Mouse (Mus musculus) spleen, adult 18-20 months (tissue): ENCODE data around the gene Scgb1a1.
A peak's percentile ranks its signal among the peaks of the same experiment; 100 is the strongest.
"Not testable (repeated sequence)": the region's sequence is repeated elsewhere in the genome, so short reads cannot be mapped to it uniquely, and the experiment has no call there.

ENCODE experiments used
- DNase-seq, 2 experiments: peaks; one replicate each; pipeline ENCODE4 v3.0.0; 2022; ENCODE audit warnings: mixed read lengths in 2 of 2

Scgb1a1 gene

DNA sequence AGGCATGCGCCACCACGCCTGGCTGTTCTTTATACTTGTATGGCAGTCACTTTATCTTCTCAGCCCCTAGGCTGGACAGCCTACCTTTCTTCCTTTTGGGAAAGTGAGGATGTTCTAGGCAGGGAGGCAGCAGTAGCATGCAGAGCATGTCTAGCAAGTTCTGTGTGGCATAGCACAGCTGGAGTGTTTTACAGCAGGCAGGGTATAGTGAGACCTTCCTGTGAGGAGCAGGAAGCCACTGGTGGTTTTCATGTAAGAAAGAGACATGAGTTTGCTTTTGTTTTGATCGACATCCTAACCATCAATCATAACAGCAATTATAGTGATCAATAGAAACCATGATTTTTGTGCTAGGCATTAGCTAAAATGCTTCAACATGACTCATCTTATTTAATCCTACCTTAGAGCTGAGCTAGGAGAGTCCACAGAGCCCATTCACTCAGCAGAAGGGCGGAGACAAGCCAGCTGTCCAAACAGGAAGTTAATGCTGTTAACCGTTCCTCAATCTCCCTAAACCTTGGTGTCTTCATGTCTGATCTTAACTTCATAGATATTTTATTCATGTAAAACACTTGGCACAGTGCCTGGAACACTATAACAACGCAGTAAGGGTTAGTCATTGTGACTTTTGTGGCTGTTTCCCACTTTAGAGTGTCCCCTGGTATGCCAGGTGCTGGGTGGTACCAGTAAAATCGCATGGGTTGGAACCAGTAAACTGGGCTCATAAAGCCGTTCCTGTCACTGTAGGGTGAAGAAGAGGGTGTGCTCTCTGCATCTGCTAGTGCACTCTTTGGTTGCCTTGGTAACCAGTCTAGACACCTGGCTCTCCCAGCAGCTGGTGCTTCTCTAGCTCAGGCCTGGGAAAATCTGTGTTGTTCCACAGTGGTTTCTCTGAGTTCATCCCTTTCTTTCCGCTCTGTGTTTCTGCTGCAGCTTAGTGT, 21.9 kb downstream of the Scgb1a1 start:
- DNase-seq: no peak

DNA sequence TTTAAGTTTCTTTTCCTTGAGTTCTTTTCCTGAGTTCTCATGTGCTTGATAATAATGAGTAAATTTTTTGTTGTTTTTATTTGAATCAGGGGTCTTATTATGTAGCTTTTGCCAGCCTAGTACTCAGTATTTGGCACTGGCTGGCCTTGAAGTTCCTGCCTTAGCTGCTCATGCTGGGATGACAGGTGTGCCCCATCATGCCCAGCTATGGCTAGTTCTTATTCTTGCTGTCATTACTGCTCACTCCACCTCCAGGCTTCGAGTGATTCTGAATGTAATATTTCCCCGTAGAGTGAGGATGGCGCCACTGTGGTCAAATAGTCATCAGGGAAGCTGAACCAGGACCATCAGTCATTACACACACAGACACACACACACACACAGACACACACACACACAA, 23.9 kb downstream of the Scgb1a1 start:
- no peak for DNase-seq

DNA sequence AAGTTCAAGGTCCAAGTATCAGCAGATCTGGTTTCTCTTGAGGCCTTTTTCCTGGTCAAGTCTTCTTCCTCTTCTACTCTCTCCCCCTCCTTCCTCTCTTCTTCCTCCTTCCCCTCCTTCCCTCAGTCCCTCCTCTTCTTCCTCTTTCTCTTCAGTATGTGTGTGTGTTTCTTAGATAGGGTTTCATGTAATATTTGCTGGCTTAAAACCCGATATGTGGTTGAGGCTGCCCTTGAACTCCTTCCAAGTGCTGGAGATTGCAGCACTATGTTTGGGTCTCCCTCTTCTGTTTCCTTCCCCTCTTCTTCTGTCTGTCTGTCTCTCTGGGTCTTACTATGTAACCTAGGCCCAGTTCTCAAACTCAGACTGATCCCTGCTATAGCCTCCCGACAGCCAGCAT, 24.9 kb downstream of the Scgb1a1 start:
- DNase-seq: no peak

DNA sequence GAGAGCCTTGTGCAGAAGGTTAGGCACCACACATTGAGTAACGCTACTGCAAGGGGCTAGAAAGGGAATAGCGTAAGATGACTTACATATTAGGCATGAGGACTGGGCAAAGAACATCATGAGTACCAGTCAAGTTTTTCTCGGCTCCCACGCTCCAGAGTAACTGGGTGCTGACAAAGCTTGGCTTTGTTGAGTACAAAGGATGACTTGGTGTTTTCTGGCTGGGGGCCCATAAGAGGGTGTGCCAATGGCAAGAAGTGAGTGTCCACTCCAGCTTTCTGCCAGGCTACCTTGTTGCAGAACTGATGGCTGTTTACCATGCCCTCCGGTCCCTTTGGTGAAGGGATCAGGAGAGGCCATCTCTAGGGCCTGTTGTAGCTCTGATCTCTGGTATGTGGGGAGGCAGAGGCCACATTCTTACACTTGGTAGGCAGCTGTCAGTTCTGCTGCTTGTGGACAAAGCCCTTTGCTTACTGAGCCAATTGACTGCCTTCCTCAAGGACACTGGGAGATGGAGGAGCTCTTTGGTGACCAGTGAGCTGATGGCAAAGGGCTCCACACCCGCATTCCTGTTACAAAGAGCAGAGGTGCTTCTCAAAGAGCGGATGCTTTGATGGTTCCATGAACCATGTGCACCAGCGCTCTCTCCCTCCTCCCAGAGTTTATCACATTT, 26.4 kb downstream of the Scgb1a1 start:
- DNase-seq: no peak

DNA sequence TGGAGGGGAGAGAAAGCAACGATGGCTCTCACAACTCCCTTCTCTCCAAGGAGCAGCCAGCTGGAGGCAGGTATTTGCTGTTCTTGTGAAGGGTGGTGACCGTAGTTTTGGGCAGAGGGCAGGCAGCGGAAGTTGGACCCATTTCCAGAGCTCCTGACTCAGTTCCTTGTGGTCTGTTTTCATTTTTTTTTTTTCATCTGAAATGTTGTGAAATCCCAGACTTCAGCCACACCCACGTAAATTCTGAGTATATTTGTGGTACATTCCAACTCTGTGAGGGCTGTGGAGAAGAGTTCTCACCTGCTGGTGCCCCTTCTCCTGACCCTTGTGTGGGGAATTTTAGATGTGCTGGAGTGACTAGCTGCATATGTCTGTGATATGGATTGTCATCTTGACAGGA, 27.7 kb downstream of the Scgb1a1 start:
- no peak for DNase-seq

DNA sequence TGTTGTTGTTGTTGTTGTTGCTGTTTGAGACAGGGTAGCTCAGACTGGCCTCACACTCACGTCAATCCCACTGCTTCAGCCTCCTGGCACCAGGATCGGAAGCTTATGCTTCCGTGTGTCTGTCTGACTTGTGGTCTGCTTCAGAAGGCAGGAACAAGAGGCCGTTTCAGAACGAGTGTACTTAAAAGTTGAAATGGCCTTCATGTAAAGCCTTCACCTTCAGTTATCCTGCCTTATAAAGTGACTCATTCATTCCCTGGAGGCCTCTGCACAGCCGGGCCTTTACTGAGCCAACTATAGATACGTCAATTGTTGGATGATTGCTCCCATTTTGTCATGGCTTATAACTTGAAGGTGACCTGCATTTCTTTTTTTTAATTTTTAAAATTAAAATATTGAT, 28.4 kb downstream of the Scgb1a1 start:
- no peak for DNase-seq

DNA sequence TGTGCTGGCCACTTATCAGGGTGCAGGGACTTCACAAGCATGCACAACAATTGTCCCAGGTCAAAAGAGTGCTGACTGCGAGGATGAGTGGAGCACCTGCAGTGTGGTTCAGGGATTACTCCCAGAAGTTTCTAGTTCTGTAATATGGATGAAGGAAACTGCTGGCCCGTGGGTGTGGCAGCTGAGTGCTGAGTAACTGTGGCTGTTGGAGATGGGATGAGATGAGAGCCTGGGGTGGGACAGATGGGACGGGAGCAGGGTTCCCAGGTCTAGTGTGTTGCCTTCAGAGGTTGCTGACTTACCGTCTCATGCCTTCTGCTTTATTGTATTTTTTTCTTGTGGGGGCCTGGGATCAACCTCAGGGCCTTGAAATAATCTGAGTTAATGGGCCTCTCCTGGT, 28.8 kb downstream of the Scgb1a1 start:
- DNase-seq: no peak

DNA sequence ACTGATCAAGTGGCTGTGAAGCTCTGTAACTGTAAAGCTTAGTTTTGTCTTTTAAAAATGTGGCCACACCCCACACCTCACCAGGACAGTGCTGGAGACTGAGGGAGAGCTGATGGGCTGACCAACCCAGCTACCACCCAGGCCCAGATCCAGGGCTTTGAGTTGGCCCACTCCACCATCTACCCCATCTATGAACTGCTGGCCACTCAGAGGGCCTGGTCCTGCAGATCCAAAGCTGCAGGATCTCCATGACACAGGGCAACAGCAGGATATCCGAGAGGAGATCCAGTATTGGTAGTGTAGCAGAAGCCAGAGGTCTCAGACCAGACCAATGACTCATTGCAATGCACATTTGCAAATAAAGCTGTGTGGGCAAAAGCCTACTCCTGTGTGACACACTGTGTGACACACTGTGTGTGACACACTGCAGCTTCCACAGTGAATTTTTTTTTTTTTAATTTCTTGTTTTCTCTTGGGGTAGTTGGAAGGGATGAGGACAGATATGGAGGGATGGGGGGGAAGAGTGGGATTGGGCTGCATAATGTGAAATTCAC, 29.4 kb downstream of the Scgb1a1 start:
- DNase-seq: no peak

DNA sequence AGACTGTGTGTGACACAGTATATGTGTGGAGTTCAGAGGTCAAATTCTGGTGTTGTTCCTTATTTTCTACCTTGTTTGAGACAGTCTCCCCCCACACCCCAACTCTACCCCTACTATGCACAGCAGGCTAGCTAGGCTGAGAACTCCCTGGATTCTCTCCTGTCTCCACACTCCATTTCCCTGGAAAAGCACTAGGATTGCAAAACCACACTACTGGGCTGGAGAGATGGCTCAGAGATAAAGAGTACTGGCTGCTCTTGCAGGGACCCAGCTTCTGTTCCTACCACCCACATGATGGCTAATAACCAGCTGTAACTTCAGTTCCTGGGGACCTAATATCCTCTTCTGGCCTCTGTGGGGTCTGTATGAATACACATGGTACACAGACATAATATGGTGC, 30.1 kb downstream of the Scgb1a1 start:
- no peak for DNase-seq

DNA sequence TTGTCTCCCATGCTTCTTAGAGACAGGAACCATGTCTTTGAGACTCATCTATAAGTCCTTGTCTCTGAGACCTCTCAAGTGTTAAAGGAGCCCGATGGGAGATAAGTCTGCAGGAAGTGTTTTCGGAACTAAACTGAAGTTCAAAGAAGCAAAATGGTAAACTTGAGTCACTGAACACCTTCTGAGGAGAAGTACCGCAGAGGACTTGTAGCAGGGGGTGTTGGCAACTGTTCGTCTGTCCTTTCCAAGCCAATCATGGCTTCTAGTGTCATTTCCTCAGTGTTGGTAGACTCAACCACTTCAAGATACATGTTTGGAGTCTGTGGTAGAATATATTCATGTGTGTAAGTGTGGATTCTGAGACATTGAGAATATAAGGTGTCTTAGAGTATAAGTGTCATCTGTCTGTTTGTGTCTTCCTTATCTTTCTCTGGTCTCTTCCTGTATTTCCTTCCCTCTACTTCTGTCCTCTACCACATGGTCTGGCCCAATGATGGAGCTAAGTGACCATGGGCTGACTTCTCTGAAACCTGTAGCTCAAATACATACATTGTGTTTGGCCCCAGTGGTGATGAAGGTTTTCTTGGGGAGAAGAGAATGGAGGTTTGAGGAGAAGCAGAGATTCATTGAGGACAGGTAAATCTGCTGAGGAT, 31.9 kb downstream of the Scgb1a1 start:
- DNase-seq: no peak

DNA sequence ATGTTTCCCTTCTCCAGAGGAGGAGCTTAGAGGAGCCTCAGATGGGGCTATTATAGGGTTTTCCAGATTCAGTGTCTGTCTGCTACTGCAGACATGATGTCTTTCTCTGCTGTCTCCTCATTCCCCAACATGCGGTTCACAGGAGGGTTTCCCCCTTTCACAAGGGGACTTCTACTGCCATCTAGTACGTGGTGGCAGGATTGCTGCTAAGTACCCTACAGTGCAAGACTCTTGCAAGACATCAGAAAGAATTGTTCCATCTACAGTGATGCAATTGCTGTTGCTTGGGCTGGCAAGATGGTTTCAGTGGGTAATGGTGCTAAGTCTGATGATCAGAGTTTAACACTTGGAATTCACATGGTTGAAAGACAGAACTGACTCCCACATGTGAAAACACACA, 32.6 kb downstream of the Scgb1a1 start:
- peak in 1 of 2 experiments; percentile 40 for DNase-seq

DNA sequence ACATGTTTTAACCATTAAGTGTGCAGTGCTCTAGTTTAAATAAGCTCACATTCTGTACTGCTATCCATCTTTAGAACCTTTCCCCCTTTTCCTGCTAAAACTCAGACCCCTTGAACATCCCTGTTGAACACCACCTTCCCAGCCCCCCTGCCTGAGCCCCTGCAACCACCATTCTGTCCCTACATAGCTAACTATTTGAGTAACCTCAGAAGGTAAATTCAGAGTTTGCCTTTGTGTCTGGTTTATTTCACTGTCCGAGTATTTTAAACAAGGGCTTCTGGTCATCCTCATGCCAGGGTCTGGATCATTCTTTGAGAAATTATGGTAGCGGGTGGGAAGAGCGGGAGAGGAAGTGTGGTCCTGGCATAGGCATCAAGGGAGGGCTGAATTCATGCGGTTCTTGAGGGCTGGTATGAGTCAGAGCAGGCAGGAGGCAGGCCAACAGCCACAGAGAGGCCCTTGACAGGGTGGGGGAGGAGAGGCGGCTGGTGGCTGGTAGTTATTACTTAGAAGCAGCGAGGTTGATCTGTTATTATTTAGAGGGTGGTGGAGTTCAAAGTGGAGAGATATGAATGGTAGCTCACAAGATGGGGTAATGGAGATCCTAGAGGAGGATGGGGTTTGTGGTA, 34.8 kb downstream of the Scgb1a1 start:
- DNase-seq: peak in 1 of 2 experiments; percentile 18

DNA sequence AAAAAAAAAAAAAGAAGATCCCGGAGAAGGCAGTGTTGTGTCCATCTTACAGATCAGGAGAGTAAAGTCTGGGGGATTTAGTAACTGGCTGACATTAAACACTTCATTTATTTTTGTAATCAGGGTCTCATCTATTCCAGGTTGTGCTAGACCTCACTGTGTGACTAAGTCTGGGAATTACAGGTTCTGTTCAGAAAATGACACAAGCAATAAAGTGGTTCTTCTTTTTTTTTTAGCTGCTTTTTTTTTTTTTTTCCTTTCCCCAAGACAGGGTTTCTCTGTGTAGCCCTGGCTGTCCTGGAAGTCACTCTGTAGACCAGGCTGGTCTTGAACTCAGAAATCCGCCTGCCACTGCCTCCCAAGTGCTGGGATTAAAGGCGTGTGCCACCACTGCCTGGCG, 35.8 kb downstream of the Scgb1a1 start:
- not testable (repeated sequence) for DNase-seq

DNA sequence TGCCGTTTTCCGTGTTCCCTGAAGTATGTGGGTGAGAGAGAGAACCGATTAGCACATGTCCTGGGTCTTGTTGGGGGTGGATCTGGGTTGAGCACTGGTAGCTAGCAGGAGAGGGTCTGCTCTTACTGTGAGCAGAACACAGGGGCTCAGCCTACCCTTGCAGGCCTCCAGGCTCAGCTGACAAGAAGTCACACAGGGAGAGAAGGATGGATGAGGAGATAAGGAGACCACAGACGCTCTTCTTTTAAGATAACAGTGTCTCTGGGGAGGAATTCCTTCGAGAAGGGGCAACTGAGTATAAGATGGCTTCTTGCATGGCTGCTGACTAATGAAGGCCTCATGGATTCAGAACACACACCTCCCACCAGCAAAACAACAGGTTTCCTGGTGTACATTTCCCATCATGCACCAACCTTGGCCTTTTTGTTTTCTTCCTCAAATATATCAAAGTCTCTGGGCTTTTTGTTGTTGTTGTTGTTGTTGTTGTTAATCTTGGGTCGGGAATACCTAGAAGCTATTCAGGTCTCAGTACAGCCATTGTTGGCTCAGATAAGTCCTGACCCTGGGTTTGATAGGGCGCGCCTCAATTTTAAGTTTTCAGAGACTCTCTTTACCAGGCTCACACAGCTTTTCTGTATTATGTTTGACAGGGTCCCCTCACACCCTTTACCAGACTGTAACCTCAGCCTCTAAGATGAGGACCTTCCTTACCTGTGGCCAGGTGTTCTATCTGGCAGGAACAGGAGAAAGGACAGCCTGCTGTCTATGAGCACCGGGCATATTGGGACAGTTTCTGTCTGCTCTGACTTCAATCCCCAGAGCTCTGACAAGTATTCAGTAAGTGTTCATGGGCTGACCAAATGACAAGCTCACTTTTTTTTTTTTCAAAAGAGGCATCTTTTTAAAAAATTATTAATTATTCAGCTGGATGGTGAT, 37.2 kb downstream of the Scgb1a1 start:
- no peak for DNase-seq

DNA sequence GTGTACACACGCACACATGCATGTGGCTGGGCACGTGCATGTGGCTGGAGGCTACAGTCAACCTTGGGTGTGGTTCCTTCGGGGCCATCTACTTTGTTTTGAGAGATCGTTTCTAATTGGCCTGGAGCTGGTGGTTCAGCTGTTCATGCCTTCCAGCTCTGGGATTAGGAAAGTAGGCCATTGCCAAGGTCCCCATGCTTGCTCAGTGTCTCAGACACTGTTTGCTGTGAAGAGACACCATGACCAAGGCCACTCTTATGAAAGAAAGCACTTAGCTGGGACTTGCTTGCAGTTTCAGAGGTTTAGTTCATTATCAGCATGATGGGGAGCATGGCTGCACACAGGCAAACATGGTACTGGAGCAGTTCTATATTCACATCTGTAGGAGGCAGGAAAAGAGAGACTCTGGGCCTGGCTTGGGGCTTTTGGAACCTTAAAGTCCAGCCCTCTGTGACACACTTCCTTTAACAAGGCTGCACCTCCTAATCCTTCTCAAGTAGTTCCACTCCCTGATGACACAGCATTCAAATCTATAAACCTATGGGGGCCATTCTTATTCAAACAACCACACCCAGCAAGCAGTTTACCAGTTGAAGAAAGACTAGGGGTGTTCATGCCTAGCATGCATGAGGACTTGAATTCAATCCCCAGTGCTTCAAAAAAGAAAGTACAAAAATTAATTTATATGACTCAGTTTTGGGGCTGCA, 38.6 kb downstream of the Scgb1a1 start:
- DNase-seq: no peak

DNA sequence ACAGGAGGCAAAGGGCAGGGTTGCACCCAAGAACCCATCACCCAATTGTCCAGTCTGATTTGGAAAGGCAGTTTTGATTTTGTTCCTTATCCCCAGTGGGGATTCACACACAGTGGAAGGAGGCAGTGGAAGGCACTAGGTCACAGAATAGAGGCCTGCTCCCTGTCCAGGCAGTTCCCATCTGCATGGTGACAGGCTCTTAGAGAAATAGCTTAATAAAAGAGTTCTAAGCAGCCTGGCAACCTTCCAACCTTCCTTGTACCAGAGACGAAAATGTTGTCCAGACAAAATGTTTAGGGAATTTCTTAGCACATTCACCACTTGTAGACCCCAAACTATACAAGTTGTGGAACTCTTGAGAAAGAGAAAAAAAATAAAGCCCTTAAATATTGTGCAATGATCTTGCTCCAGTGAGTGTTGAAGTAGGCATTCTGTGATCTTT, 39.8 kb downstream of the Scgb1a1 start:
- DNase-seq: no peak

DNA sequence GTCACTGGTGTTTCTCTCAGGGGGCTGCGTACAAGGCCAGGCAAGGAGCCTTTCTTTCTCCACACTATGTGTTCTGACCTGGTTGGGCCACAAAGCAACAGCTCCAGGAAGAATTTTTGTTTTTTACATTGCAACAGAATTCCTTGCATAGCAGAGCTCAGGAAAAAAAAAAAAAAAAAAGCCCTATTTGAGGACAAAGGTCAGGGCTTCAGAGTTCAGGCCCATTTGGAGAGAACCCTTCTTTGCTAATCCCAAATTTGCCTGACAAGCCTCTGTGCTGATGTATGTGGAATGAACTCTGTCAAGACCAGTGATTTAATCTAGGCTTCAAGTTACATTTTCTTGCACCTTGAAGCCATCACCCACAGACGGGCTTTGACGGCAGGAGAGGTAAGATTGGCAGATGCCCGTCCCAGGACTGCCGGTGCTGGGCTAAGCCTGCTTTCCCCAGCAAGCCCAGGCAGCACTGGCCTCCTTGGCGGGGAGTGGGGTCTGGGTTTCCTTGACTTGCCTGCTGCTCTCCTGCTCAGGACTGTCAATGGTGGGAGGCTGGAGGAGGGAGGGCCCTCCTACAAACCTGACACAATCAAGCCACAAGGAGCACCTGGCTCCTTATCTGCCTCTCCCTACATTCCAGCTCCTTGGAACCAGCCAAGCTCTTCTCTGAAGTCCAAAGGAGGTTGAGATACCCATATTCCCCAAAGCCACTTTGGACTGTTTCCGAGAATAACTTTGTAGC, 40.4 kb downstream of the Scgb1a1 start:
- no peak for DNase-seq

DNA sequence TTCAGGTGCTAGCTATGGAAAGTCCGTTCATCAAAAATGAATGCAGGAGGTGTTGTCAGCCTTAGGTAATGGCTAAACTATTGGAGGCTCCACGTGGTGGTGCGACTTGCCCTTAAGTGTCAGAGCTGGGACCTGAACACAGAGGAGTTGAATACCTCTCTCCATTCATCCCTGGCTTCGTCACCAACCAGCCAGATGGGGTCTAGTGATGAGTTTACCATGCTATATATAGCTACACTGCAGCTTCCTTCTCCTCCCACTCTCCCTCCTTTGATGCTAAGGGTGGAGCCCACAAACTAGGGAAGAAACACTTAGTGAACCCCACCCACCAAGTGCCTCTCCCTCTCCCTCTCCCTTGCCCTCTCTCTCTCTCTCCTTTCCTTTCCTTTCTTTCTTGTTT, 43.5 kb downstream of the Scgb1a1 start:
- no peak for DNase-seq

DNA sequence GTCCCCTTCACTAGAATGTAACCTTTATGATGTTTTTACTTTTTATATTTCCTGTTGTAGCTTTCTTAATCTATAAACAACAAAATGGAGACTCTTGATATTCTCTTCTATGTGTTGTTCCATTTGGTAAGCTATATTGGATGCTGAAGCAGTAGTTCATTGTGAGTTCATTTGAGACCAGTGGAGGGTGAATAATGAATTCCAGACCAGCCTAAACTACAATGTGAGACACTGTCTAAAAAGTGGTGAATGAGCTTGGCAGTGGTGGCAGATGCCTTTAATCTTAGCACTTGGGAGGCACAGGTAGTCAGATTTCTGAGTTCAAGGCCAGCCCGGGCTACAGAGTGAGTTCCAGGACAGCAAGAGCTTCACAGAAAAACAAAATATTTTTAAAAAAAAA, 44.6 kb downstream of the Scgb1a1 start:
- no peak for DNase-seq

DNA sequence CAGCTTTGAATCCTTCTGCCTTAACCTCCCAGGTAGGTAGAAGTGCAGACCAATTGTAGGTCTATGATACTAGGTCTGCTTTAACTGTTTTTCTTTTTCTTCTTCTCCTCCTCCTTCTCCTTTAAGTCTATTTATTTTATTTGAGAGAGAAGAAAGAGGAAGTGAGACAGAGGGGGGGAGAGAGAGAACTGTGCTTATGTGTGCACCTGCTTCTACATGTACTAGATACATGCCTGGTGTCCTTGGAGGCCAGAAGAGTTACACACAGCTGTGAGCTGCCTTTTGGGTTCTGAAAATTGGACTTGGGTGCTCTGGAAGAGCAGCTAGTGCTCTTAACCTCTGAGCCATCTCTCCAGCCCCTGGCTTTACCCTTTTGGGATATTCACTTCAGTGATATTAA, 46.7 kb downstream of the Scgb1a1 start:
- peak in 1 of 2 experiments; percentile 27 for DNase-seq
